Mouse (Mus musculus): ENCODE measurements around the gene Nipsnap1. TPM values are rescaled to one million over a fixed set of nuclear protein-coding genes. Genes with fewer than 3 reads are reported as not detected.

The Nipsnap1 gene
- polyA plus RNA-seq, 1 experiment from 2014 or later, result 136 TPM

- no peaks in the 10 kb centered on the region for H3K27me3 ChIP-seq (ENCODE audit: insufficient read depth, low read length)
- ATAC-seq (no peak), DNase-seq (no peak)
- 0 out of 2 replicates have a peak, but pooled peaks cover 2% of the 10 kb centered on the region for H3K4me1 ChIP-seq (ENCODE audit: insufficient read depth)
- H3K4me3 ChIP-seq (ENCODE audit: low read depth, low read length), result no peak overlapping the region
- no peaks in the 10 kb centered on the region for H3K9me3 ChIP-seq (ENCODE audit: low read length)
- no peak for TF ChIP-seq EP300 (IDR thresholded peaks at IDR 0.05; ENCODE audit: low read depth)
- no peak for TF ChIP-seq CTCF (IDR thresholded peaks at IDR 0.05; ENCODE audit: low read depth)
- WGBS (ENCODE audit: insufficient replicate concordance), result 55% methylated on average over 6 of the region's 6 CpGs
- no peaks in the 10 kb centered on the region for H3K36me3 ChIP-seq (replicated peaks; ENCODE audit: insufficient read depth, low read length)
- no peak overlapping the region for H3K4me2 ChIP-seq (ENCODE audit: low read depth, low read length)
- H3K27ac ChIP-seq (ENCODE audit: low read depth), result no peak overlapping the region
- no peak overlapping the region for H3K9ac ChIP-seq (replicated peaks)
Observed at GRCm38 (mm10) chr11:4835436-4835835, 38.3 kb upstream of the Nipsnap1 start.

DNA sequence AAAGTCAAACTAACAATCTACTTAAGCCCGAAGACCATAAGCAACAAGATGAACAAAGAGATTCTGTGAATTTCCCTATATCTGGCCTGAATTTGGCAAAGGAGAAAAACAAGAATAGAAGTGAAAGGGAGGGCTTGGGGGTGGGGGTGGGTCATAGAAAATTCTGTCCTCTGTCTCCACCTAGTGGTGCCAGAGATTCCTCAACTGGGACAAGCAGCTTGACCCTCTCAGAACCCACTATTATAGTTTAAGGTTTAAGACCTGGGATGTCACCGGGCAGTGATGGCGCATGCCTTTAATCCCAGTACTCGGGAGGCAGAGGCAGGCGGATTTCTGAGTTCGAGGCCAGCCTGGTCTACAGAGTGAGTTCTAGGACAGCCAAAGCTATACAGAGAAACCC is 37.0 kb upstream of the Nipsnap1 start:
- peak; percentile 63 for DNase-seq
- peak; percentile 55; the same call in 1 of the 2 replicates for ATAC-seq
- H3K4me1 ChIP-seq (ENCODE audit: insufficient read depth), result peaks cover 6% of the 10 kb centered on the region; the same call in 1 of the 2 replicates
- H3K4me2 ChIP-seq (ENCODE audit: low read depth, low read length), result no peak overlapping the region
- H3K4me3 ChIP-seq (ENCODE audit: low read depth, low read length), result no peak overlapping the region
- H3K27me3 ChIP-seq (ENCODE audit: insufficient read depth, low read length), result no peaks in the 10 kb centered on the region
- WGBS (ENCODE audit: insufficient replicate concordance), result 55% methylated on average over 6 of the region's 6 CpGs
- H3K9me3 ChIP-seq (ENCODE audit: low read length), result no peaks in the 10 kb centered on the region
- TF ChIP-seq EP300 (IDR thresholded peaks at IDR 0.05; ENCODE audit: low read depth), result no peak
- peak; percentile 74 for TF ChIP-seq CTCF (IDR thresholded peaks at IDR 0.05; ENCODE audit: low read depth)
- no peak overlapping the region for H3K9ac ChIP-seq (replicated peaks)
- no peak overlapping the region for H3K27ac ChIP-seq (ENCODE audit: low read depth)
- H3K36me3 ChIP-seq (replicated peaks; ENCODE audit: insufficient read depth, low read length), result no peaks in the 10 kb centered on the region

GRCm38 (mm10) chr11:4837342-4837741 is 36.4 kb upstream of the Nipsnap1 start:
- H3K9me3 ChIP-seq (ENCODE audit: low read length), result no peaks in the 10 kb centered on the region
- no peak overlapping the region for H3K9ac ChIP-seq (replicated peaks)
- no peaks in the 10 kb centered on the region for H3K36me3 ChIP-seq (replicated peaks; ENCODE audit: insufficient read depth, low read length)
- TF ChIP-seq CTCF (IDR thresholded peaks at IDR 0.05; ENCODE audit: low read depth), result no peak
- TF ChIP-seq EP300 (IDR thresholded peaks at IDR 0.05; ENCODE audit: low read depth), result no peak
- H3K4me1 ChIP-seq (ENCODE audit: insufficient read depth), result peaks cover 6% of the 10 kb centered on the region; the same call in 1 of the 2 replicates
- 39% methylated on average over 5 of the region's 5 CpGs for WGBS (ENCODE audit: insufficient replicate concordance)
- no peak overlapping the region for H3K4me2 ChIP-seq (ENCODE audit: low read depth, low read length)
- DNase-seq, result no peak
- no peak for ATAC-seq
- H3K4me3 ChIP-seq (ENCODE audit: low read depth, low read length), result no peak overlapping the region
- no peak overlapping the region for H3K27ac ChIP-seq (ENCODE audit: low read depth)
- no peaks in the 10 kb centered on the region for H3K27me3 ChIP-seq (ENCODE audit: insufficient read depth, low read length)

- Histone ChIP-seq H3K27ac (ENCODE audit: low read depth) (no peak overlapping the region), H3K9ac (replicated peaks) (no peak overlapping the region), H3K4me1 (ENCODE audit: insufficient read depth) (peaks cover 6% of the 10 kb centered on the region; the same call in 1 of the 2 replicates), H3K36me3 (replicated peaks; ENCODE audit: insufficient read depth, low read length) (no peaks in the 10 kb centered on the region), H3K9me3 (ENCODE audit: low read length) (no peaks in the 10 kb centered on the region), H3K4me2 (ENCODE audit: low read depth, low read length) (no peak overlapping the region), H3K27me3 (ENCODE audit: insufficient read depth, low read length) (no peaks in the 10 kb centered on the region), H3K4me3 (ENCODE audit: low read depth, low read length) (no peak overlapping the region)
- TF ChIP-seq EP300 (IDR thresholded peaks at IDR 0.05; ENCODE audit: low read depth) (no peak), CTCF (IDR thresholded peaks at IDR 0.05; ENCODE audit: low read depth) (no peak)
- WGBS (ENCODE audit: insufficient replicate concordance), result 69% methylated on average over 1 of the region's 1 CpGs
- ATAC-seq (no peak), DNase-seq (no peak)
Observed at GRCm38 (mm10) chr11:4838235-4838634, 35.5 kb upstream of the Nipsnap1 start.

DNA sequence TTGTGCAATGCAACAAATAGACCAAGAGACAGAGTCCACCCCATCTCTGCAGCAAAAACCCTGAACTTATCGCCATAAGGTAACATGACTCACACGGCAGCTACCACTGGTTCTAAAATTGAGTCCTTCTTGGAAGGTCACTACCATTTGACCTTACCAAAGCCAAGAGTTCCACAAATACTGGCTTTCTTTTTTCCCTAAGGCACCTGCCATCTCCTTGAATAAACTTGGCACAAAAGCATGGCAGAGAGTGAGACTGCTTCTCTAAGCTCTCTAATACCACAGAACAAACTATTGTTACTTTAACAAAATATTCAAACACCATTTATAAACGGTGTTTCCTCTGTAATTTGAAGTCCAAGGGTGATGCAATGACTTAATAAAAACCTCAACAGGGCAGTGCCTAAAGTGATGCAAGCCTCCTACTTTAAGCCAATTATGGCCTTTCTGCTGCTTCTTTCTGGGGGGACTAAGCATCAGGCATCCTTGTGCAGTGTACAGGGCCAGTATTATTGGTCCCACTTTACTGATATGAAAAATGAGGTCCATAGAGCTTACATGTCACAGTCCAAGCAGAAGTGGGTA is 32.7 kb upstream of the Nipsnap1 start:
- DNase-seq (no peak), ATAC-seq (no peak)
- 58% methylated on average over 3 of the region's 3 CpGs for WGBS (ENCODE audit: insufficient replicate concordance)

DNA sequence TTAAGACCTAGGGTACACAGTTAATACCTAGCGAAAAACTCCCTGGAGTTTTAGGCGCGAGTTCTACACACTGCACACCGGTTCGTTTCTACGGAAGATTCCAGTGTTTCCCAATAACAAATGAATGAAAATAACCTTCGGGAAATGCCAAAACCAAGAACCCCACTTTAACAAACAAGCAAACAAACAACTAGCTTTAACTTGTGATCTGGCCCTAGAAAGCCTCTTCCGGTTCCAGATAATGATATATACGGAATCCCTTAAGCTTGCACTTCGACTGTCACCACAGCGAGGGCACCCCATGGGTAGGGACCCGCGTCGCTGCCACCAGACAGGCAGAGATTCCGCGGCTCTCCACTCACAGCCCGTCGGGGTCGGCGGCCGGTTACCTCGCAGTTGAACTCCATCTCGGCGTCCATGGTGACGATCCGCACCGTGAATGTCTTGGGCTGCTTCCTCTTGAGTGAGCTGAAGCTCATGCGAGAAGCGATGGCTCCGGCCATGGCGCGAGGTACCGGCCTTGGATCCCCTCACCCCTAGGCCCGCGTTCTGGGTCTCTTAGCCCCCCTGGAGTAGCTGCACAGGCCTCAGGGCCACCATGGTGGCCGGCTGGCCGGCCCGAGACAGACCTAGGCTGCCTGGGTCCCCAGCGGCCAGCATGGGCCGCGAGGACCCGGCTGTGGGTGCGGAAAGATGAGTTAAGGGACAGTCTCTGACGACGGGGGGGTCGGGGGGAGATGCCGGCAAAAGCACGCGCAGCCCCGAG is 25.1 kb upstream of the Nipsnap1 start:
- TF ChIP-seq EP300 (IDR thresholded peaks at IDR 0.05; ENCODE audit: low read depth), result no peak
- Histone ChIP-seq H3K27me3 (ENCODE audit: insufficient read depth, low read length) (no peaks in the 10 kb centered on the region), H3K27ac (ENCODE audit: low read depth) (peak overlapping the region; percentile 90), H3K4me2 (ENCODE audit: low read depth, low read length) (peak overlapping the region; percentile 89), H3K9me3 (ENCODE audit: low read length) (no peaks in the 10 kb centered on the region), H3K9ac (replicated peaks) (peak overlapping the region; percentile 94), H3K36me3 (replicated peaks; ENCODE audit: insufficient read depth, low read length) (no peaks in the 10 kb centered on the region), H3K4me1 (ENCODE audit: insufficient read depth) (peaks cover 12% of the 10 kb centered on the region), H3K4me3 (ENCODE audit: low read depth, low read length) (peak overlapping the region; percentile 86)
- DNase-seq, result peak; percentile 64
- ATAC-seq, result peak; percentile 26
- WGBS (ENCODE audit: insufficient replicate concordance), result 1% methylated on average over 50 of the region's 50 CpGs

More for the DNA sequence above, 32.7 kb upstream of the Nipsnap1 start:
- Histone ChIP-seq H3K36me3 (replicated peaks; ENCODE audit: insufficient read depth, low read length) (no peaks in the 10 kb centered on the region), H3K4me1 (ENCODE audit: insufficient read depth) (peaks cover 4% of the 10 kb centered on the region; the same call in 1 of the 2 replicates), H3K4me2 (ENCODE audit: low read depth, low read length) (no peak overlapping the region), H3K27ac (ENCODE audit: low read depth) (0 out of 2 replicates have a peak overlapping the region, but pooled peaks have one; percentile 24), H3K27me3 (ENCODE audit: insufficient read depth, low read length) (no peaks in the 10 kb centered on the region), H3K9me3 (ENCODE audit: low read length) (no peaks in the 10 kb centered on the region), H3K4me3 (ENCODE audit: low read depth, low read length) (no peak overlapping the region), H3K9ac (replicated peaks) (no peak overlapping the region)
- no peak for TF ChIP-seq CTCF (IDR thresholded peaks at IDR 0.05; ENCODE audit: low read depth)
- no peak for TF ChIP-seq EP300 (IDR thresholded peaks at IDR 0.05; ENCODE audit: low read depth)

All from liver, postnatal 0 days (tissue).